Mouse (Mus musculus) cerebellum, adult 18-20 months (tissue): ENCODE measurements around the gene Hist1h1a.
"Not testable (repeated sequence)": the region's sequence is repeated elsewhere in the genome, so short reads cannot be mapped to it uniquely, and the experiment has no call there.

Source experiments
- DNase-seq, 2 experiments: peaks; one replicate each; pipeline ENCODE4 v3.0.0; 2021

Hist1h1a gene

GRCm38 (mm10) chr13:23763586-23764323 is at the start of gene Hist1h1a:
Hist1h1a (plus strand) TSS chr13:23763666.
- peak in 1 of 2 experiments; percentile 77 for DNase-seq

DNA sequence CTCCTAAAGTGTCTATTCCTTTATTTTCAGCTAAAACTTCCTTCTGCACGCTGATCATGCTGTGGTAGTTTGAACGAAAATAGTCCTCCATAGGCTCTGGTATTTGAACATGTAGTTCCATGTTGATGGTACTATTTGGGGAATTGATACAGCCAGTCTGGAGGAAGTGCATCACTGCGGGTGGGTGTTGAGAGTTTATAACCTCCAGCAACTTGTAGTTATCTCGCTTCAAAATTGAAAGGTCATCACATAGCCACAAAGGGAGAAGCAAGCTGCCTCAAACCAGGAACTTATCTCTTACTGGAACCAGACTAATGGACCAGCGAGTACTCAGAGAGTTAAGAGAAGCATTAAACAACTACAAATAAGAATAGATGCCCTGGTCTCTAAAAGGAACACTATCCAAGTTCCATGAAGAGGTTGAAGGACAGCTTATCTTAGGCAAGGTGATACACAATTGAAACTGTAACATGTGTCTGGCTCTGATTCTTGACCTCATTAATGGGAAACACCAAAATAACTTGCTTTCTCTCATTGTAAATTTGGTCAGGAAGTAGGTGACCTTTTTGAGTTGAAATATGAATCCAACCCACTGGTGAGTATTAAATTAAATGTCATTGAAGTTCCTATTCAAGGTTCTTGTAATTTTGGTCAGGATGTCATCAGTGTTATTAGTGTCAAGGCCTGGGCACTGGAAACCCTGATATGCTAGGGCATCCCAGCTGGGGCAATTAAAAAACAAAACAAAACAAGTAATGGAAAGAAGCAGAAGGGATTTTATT is 47.0 kb upstream of the Hist1h1a start:
- DNase-seq = no peak

DNA sequence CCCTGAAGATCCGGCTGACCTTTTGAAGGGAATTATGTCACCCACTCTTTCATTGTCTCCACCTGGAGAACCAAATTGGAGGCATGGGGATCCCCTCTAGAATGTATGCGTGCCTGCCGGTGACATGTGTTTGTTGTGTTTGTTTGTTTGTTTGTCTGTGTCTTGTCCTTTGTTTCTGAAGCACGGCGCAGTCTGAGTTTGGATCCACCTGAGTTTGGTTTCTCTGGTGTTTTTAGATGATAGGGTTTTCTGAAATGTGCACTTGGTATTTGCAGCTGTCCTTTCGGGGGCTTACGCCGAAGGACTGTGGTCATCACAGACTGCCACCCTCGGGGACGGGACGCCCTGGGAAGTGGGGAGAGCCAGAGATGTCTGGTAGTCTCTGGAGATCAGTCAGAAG is 46.3 kb upstream of the Hist1h1a start:
- DNase-seq = no peak

DNA sequence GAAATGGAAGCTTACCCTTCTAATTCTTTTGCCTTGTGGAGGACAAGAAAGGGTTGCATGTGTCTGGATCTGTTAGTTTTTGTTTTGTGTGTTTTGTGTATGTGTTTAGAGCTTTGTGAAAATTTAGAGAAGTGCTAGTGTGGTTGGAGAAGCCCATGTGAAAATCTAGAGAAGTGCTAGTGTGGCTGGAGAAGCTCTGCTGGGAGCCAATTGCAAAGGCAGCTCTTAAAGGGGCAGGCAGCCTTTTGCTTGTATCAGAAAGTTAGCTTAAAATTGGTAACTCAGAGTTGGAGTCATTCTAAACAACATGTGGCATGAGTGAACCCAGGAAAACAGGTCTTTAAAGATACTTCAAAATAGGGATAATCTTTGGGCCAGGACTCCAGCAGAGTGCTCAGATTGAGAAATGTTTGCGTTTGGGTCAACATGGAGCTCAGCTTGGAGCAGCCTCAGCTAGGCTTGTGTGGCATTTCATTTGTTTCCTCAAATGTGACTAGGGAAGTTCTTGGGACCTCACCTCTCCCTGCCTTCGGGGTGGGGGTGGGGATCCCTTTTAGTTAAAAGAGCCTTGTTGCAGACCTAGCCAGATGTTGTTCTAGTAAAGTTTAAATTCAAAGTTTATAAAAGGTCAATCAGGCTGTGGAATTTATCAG is 45.7 kb upstream of the Hist1h1a start:
- DNase-seq = not testable (repeated sequence)

GRCm38 (mm10) chr13:23724239-23724638 is 39.2 kb upstream of the Hist1h1a start:
- no peak for DNase-seq

DNA sequence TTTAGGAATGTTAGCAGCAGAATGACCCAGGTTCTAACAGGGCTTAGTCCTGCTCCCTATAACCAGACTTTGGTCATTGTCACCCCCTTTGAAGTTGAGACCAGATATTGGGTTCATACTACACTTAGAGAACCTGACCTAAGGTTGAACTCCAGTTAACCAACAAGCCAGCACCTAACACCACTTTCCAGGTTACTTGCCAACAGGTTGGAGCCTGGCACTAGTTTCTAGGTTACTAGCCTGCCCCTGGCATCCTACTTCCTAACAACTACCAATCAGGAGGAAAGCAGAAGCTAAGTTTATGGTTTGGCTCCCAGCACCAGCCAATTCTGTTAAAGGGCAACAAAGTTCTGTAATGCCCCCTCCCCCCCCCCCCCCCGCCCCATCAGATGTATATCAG is 38.3 kb upstream of the Hist1h1a start:
- no peak for DNase-seq

DNA sequence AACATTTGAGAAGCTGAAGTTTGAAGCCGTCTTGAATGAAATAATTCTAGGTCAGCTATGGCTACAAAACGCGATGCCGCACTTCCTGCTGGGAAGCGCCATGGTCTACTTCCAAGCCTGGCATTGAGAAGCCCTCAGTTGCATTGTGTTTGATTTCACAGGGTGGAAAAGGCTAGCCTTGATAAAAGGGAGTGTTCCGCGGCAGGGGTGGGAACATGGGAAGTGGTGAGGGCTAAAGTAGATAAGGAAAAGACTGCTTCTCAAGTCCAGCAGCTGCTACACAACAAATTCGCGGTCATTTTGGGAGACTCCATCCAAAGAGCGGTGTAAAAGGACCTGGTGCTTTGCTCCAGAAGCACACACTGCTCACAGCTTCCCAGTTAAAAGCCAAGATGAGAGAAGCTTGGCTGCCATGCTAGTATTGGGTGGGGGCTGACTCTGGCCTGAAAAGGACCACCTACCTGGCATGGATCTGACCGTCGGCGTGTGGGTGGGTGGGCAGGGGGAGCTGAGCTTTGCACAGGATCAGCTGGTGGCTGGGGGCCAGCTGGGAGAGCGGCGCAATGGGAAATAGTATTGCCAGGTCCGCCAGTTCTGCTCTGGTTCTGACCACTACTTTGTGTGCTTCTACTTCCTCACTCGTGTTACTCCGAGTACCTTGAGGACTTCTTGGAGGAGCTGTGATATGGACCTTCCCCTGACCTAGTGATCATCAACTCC is 34.8 kb upstream of the Hist1h1a start:
- no peak for DNase-seq

DNA sequence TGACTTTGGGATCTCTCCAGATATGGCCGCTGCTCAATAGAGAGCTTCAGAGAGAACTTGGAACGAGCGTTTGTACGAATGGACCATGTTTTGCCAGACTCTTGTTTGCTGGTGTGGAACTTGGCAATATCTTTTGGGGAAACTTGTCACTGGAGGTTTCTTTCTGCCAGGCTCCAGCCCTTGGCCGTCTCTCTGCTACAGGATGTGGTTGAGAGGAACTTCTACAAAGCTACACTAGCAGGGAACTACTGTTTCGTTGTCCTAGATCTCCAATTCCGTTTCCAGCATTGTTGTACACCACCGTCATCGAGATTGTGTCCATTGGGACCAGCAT is 34.3 kb upstream of the Hist1h1a start:
- DNase-seq = no peak

DNA sequence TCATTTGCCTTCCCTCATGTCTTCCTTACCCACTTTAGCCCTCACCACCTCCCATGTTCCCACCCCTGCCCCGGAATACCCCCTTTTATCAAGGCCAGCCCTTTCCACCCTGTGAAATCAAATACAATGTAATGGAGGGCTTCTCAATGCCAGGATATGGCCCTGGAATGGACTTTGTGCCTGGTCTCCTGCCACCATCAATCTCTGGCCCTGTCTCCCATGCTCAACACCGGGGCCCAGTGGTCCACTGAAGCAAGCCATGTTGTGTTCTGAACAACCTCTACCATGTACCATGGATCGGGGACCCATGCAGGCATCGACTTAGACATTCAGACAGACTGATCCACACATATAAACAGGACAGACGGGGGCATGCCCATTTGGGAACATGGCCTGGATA is 33.8 kb upstream of the Hist1h1a start:
- DNase-seq = no peak

- DNase-seq = no peak
Measured at GRCm38 (mm10) chr13:23730479-23730878, 33.0 kb upstream of the Hist1h1a start.

GRCm38 (mm10) chr13:23732156-23732804 is 31.2 kb upstream of the Hist1h1a start:
- peak; percentile 33 to 40 for DNase-seq

DNA sequence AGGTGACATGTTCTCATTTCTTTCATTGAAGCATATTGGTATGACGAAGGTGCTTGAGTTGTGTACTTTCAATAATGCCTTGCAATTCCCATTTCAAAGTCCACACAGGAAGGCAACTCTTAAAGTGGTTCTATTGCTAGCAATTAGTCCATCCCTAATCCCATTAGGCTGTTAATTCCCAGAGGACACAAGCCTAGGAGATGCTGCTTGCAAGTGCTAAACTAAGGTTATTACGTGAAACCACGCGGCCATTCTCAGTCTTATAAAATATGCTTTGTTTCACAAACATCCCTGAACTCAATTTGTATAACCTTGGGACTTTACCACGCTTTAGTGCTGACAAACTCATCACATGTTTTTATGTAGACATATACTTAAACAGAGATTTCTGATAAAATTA is 26.4 kb upstream of the Hist1h1a start:
- no peak for DNase-seq

DNA sequence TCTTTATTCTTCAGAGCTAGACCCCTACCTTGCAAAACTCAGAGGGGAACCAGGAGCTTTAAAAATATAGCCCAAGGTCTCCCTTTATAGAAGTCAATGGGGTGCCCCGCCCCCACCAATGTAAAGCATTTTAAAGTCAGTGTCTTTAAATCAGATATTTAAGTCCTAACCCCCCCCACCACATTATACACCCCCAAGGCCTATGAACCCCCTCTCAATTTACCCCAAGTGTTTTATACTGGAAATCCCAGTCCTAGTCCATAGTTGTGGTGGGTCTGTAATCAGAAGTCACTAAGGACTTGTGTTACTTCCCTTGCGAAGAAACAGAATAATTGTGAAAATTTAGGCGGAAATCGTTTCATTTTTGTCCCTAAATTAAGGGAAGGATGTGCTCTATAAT is 25.4 kb upstream of the Hist1h1a start:
- DNase-seq = no peak

DNA sequence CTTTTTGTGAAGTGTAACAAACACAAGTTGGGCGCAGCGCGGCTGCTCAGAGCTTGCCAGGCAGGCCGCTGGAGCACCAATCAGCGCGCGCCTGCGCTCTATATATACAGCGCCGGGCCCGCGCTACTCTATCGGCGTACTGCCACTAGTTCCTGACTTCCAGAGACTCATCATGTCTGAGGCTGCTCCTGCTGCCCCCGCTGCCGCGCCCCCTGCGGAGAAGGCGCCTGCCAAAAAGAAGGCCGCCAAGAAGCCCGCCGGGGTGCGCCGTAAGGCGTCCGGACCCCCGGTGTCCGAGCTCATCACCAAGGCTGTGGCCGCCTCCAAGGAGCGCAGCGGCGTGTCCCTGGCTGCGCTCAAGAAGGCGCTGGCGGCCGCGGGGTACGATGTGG is 24.8 kb upstream of the Hist1h1a start, which contains the start of gene Hist1h1c:
Gene Hist1h1c, plus strand, starts transcription at position 132 of the 392 bp plus-strand sequence.
- DNase-seq = peak; percentile 74 to 78

DNA sequence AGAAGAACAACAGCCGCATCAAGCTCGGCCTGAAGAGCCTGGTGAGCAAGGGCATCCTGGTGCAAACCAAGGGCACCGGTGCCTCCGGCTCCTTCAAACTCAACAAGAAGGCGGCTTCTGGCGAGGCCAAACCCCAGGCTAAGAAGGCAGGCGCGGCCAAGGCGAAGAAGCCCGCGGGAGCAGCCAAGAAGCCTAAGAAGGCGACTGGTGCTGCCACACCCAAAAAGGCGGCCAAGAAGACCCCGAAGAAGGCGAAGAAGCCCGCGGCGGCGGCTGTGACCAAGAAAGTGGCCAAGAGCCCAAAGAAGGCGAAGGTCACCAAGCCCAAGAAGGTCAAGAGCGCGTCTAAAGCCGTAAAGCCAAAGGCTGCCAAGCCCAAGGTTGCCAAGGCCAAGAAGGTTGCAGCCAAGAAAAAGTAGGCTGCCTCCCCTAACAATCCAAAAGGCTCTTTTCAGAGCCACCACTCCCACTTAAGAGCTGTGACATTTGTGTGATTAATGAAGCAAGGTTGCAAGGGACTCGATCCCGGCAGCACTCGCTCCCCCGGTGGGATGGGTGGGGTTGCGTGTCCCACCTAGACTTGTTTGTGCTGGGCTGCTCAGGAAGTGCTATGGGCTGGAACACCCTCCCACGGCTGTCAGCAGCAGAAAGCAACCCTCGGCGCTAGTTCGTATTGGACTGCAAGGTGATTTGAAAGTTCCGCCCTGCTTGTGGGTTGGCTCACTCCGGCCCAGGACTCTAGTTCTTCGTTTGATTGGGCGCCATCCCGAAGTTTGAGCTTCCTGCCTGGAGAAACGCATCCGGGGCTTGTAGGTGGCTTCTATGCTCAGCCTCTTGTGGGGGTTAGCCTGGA is 24.2 kb upstream of the Hist1h1a start:
- peak; percentile 84 to 94 for DNase-seq

DNA sequence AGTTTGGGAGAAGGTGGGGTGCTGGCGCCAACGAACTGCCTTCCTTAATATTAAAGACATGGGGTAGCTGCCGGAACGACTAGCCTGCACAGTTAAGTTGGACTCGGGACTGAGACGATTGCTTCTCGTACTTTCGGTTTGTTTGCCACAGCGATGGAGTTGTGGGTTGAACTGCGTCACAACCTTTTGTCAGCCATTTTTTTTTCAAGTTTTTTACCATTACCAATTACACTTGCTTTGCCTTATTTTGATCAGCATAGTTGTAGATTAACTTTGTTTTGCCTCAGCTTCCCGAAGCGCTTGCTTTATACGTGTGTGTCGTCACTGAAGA is 23.6 kb upstream of the Hist1h1a start:
- DNase-seq = no peak

- no peak for DNase-seq
Measured at GRCm38 (mm10) chr13:23740256-23740840, 23.1 kb upstream of the Hist1h1a start.

DNA sequence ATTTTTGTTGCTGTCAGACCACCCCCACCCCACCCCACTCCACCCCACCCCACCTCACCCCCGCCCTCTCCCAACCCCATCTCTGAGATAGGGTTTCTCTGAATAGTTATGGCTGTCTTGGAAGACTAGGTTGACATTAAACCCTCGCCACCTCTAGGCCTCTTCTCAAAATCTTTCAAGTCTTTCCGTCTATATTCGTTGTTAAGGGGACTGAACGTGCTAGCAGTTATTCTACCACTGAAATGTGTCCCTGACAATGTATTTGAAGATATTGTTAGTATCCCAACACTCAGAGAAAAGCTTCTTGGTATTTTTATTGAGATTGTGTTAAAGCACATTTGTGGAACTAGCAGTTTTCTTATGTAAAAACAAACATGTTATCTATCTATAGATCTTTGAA is 22.6 kb upstream of the Hist1h1a start:
- DNase-seq = no peak

GRCm38 (mm10) chr13:23742007-23742406 is 21.5 kb upstream of the Hist1h1a start:
- DNase-seq = no peak

- no peak for DNase-seq
Measured at GRCm38 (mm10) chr13:23743215-23743614, 20.3 kb upstream of the Hist1h1a start.

DNA sequence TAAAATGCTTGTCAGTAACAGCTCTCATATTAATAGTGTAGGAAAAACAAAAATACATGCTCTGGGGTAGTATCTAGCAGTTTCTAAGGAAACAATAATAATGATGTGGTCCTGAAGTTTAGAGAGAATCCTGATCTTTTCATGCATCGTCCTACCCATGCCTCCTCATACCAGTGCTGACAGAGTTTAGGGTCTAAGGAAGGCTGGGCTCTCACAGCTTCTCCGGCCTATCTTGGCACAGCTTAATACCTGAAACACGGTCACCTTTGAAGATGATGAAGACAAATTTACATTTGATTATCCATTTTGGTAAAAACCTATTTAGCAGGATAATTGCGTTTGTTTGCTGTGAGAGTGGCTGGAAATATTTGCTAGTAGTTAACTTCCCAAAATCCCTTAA is 19.5 kb upstream of the Hist1h1a start:
- no peak for DNase-seq
